Mouse (Mus musculus): ENCODE measurements at regions not wholly inside any gene's neighbourhood (a gene's known extent, or its start where the extent isn't known, plus 50 kb on each side); places are given as distances from the start of the nearest gene placed in this dataset.

DNA sequence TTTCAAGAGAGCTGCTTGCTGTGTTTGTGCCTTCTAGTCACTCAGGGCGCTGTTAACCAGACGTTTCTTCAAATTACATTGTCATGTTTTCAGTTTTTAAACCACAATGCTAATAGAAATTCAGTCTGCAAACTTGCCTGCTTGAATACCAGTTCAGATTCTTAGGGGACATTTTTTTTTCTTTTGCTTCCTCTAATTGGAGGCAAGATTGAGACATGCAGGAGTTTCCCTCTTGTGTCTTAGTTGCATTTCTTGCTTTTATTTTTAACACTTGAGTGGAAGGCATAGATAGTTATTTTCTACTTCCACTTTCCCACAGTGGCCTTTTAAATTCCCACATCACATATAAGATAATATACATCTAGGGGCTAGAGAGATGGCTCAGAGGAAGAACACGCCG lies 246.8 kb downstream of the Grpr start:
- Histone ChIP-seq H3K27me3 (0 out of 2 replicates have a peak, but pooled peaks cover 2% of the 10 kb centered on the region), H3K36me3 (no peaks in the 10 kb centered on the region), H3K9ac (no peak overlapping the region), H3K4me1 (no peaks in the 10 kb centered on the region), H3K4me2 (replicated peaks) (no peak overlapping the region), H3K9me3 (replicated peaks) (no peaks in the 10 kb centered on the region), H3K4me3 (replicated peaks) (no peak overlapping the region), H3K27ac (replicated peaks) (no peak overlapping the region)
- 58% methylated on average over 4 of the region's 4 CpGs for WGBS
- no peak for ATAC-seq (ENCODE audit: insufficient number of reproducible peaks, low FRiP score, low TSS enrichment, low read depth)

DNA sequence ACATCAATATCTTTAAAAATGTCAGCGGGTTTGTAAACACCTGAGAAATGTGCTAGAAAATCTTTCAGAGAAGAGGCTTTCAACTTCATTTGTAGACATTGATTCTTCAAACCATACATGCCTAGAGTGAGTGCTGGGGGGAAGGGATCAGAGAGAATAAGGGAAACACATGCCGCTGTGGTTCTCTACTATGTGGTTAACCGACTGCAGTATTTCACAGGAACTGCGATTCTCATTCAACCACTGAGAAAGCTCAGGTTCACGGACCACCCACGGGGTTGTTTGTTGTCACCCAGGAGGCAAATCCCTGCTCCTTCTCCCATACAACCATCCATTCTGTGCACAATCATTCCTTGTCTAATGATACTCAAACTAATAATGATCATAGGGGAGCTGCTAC lies 248.4 kb downstream of the Grpr start:
- H3K27me3 ChIP-seq = 0 out of 2 replicates have a peak, but pooled peaks cover 2% of the 10 kb centered on the region
- H3K4me2 ChIP-seq (replicated peaks) = no peak overlapping the region
- no peak overlapping the region for H3K9ac ChIP-seq
- H3K36me3 ChIP-seq = no peaks in the 10 kb centered on the region
- H3K9me3 ChIP-seq (replicated peaks) = no peaks in the 10 kb centered on the region
- no peak overlapping the region for H3K4me3 ChIP-seq (replicated peaks)
- 58% methylated on average over 6 of the region's 6 CpGs for WGBS
- no peak overlapping the region for H3K27ac ChIP-seq (replicated peaks)
- no peaks in the 10 kb centered on the region for H3K4me1 ChIP-seq
- no peak for ATAC-seq (ENCODE audit: insufficient number of reproducible peaks, low FRiP score, low TSS enrichment, low read depth)

DNA sequence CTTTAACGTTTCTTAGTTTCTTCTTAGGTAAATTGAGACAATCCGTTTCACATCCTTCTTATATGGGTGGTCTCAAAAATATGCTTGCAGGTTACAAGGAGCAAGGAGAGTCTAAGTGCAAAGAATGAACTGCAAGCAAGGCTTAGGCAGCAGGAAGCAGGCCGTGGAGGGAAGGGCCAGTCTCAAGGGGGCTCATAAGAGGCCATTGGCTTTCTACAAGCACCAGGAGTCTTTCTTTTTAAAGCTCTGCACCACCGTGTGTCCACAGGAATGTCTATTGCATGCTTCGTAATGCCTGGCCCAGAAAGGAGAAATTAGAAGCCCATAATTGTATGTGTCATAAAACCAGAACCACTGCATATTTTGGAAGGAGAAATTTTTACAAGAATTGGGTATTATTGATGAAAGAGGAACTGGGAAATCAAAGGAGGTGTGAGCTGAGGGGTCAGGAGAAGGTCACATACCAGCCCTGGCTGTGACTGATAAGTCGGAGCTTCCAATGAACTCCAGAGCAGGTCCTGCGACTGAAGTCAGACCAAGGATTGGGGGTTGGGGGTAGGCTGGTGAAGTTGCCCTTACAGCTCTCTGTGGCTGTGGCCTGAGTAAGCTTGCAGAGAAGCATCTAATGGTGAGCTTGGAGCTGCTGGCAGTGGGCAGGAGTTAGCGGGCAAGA lies 252.4 kb downstream of the Grpr start:
- 50% methylated on average over 8 of the region's 8 CpGs for WGBS
- Histone ChIP-seq H3K27me3 (0 out of 2 replicates have a peak, but pooled peaks cover 2% of the 10 kb centered on the region), H3K36me3 (no peaks in the 10 kb centered on the region), H3K9ac (no peak overlapping the region), H3K27ac (replicated peaks) (no peak overlapping the region), H3K4me1 (no peaks in the 10 kb centered on the region), H3K4me2 (replicated peaks) (no peak overlapping the region), H3K9me3 (replicated peaks) (no peaks in the 10 kb centered on the region), H3K4me3 (replicated peaks) (no peak overlapping the region)
- ATAC-seq (ENCODE audit: insufficient number of reproducible peaks, low FRiP score, low TSS enrichment, low read depth) = peak; percentile 47; the same call in 1 of the 2 replicates

DNA sequence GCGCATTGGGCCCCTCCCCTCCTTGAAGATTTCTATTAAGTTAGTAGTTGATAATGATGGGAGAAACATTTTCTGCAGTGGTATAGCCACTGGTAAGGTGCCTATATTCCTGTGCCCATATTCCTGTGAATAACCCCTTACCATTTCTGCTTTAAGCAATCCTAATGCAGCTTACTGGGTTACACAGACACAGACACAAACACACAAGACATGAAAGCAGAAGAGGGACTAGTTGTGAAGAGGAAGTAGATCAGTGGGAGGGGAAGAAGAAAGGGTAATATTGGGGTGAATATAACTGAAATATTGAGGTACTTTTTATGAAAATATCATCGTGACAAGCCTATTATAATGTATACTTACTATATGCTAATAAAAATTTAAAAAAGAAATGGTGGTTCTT lies 288.2 kb downstream of the Grpr start:
- Histone ChIP-seq H3K4me2 (replicated peaks) (no peak overlapping the region), H3K9me3 (replicated peaks) (no peaks in the 10 kb centered on the region), H3K27me3 (no peaks in the 10 kb centered on the region), H3K4me3 (replicated peaks) (no peak overlapping the region), H3K27ac (replicated peaks) (no peak overlapping the region), H3K9ac (no peak overlapping the region), H3K4me1 (no peaks in the 10 kb centered on the region), H3K36me3 (no peaks in the 10 kb centered on the region)
- ATAC-seq (ENCODE audit: insufficient number of reproducible peaks, low FRiP score, low TSS enrichment, low read depth) = no peak
- WGBS = 78% methylated on average over 2 of the region's 2 CpGs

DNA sequence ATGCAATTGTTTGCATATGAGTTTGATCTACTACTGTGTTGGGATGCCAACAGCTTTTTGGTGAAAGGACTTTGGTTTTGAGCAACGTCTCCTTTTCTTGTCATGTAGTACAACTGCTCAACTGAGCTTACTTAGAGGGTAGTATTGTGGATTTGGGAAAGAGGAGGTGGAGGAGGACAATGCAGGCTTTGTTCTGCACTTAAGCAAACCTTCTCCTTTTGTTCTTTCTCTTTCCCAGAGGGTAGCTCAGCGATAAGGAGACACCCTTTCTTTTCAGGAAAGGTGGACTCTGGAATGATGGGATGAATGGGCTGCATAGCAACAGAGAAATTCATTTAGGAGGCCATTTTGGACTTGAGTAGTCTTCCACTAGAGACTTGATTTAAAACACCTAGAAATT lies 288.6 kb upstream of the S100g start:
- Histone ChIP-seq H3K4me2 (replicated peaks) (no peak overlapping the region), H3K4me3 (replicated peaks) (no peak overlapping the region), H3K36me3 (no peaks in the 10 kb centered on the region), H3K27ac (replicated peaks) (no peak overlapping the region), H3K27me3 (peaks cover 3% of the 10 kb centered on the region; the same call in 1 of the 2 replicates), H3K4me1 (no peaks in the 10 kb centered on the region), H3K9ac (no peak overlapping the region), H3K9me3 (replicated peaks) (no peaks in the 10 kb centered on the region)
- no peak for ATAC-seq (ENCODE audit: insufficient number of reproducible peaks, low FRiP score, low TSS enrichment, low read depth)
- 22% methylated on average over 2 of the region's 2 CpGs for WGBS

DNA sequence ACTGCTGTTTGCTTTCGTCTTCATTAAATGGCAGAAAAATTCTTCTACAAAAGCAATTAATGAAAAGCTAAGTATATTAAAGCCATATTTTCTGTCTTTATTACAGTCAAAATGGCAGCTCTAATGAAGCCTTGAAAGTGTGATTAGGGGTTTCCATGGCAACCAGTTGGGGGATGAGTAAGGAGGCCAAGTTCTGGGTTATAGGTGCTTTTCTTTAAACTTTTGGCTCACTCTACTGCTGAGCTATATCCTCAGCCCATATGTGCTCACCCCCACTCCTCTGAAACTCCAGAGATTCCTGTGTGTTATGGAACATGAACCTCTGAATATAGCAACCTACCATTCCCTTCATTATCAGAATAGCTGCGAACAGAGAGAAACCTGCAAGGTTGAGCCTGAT lies 240.9 kb upstream of the S100g start:
- no peak overlapping the region for H3K4me3 ChIP-seq (replicated peaks)
- H3K27me3 ChIP-seq = no peaks in the 10 kb centered on the region
- H3K4me2 ChIP-seq (replicated peaks) = no peak overlapping the region
- H3K9ac ChIP-seq = no peak overlapping the region
- 95% methylated on average over 2 of the region's 2 CpGs for WGBS
- no peaks in the 10 kb centered on the region for H3K4me1 ChIP-seq
- ATAC-seq (ENCODE audit: insufficient number of reproducible peaks, low FRiP score, low TSS enrichment, low read depth) = no peak
- no peaks in the 10 kb centered on the region for H3K36me3 ChIP-seq
- H3K9me3 ChIP-seq (replicated peaks) = no peaks in the 10 kb centered on the region
- H3K27ac ChIP-seq (replicated peaks) = no peak overlapping the region

DNA sequence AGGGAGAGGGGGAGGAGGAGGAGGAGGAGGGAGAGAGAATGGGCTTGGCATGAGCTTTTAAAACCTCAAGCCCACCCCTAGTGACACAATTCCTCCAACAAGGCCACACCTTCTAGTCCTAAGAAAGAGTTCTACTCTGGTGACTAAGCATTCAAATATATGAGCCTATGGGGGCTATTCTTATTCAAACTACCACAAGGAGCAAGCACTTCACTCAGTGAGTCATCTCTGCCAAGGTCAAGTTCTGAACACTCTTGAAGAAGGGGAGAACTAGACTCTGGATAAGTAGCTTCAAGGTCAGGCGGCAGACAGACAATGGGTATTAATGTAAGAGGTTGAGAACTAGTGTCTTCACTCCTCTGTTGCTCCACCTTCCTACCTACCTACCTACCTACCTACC lies 239.0 kb upstream of the S100g start:
- Histone ChIP-seq H3K36me3 (no peaks in the 10 kb centered on the region), H3K27ac (replicated peaks) (no peak overlapping the region), H3K9ac (no peak overlapping the region), H3K27me3 (no peaks in the 10 kb centered on the region), H3K4me1 (no peaks in the 10 kb centered on the region), H3K4me2 (replicated peaks) (no peak overlapping the region), H3K9me3 (replicated peaks) (no peaks in the 10 kb centered on the region), H3K4me3 (replicated peaks) (no peak overlapping the region)
- ATAC-seq (ENCODE audit: insufficient number of reproducible peaks, low FRiP score, low TSS enrichment, low read depth) = no peak
- WGBS = 85% methylated on average over 1 of the region's 1 CpGs

DNA sequence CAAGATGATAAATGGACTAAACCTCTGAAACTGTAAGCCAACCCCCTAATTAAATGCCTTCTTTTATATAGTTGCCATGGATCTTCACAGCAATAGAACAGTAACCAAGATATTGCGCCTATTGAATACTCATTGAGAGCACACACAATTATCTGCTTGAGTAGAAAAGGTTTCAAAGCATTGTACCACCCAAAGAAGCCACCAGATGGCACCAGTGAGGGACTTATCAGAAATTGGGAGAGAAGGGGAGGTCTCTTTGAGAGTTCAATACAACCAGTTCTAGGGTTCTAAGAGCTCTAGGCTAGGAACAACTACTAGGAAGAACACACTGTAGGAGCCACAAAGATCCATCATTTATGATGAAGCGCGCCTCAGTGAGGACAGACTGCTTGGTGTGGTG lies 217.2 kb upstream of the S100g start:
- WGBS = 97% methylated on average over 3 of the region's 3 CpGs
- Histone ChIP-seq H3K9ac (no peak overlapping the region), H3K4me3 (replicated peaks) (no peak overlapping the region), H3K4me1 (no peaks in the 10 kb centered on the region), H3K9me3 (replicated peaks) (no peaks in the 10 kb centered on the region), H3K4me2 (replicated peaks) (no peak overlapping the region), H3K27ac (replicated peaks) (no peak overlapping the region), H3K36me3 (no peaks in the 10 kb centered on the region), H3K27me3 (no peaks in the 10 kb centered on the region)
- ATAC-seq (ENCODE audit: insufficient number of reproducible peaks, low FRiP score, low TSS enrichment, low read depth) = no peak

DNA sequence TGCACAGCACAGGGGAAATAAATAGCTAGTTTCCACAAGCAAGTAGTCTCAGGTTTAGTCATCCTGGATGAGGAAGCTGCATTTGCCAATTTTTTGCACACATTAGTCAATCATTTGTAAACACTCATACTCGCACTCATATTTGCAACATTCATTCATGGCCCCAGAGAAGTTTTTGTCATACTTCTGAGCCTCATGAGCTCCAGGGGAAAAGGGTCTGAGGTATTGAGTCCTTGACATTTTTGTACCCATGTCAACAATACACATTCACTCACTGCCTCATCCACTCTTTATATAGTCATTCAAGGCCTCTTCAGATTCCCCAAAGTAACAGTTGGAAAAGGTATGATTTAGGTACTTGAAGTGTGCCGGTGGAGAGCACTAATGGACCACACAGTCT lies 200.4 kb upstream of the S100g start:
- H3K9ac ChIP-seq = no peak overlapping the region
- no peaks in the 10 kb centered on the region for H3K4me1 ChIP-seq
- WGBS = 96% methylated on average over 2 of the region's 2 CpGs
- no peaks in the 10 kb centered on the region for H3K9me3 ChIP-seq (replicated peaks)
- H3K27ac ChIP-seq (replicated peaks) = no peak overlapping the region
- H3K36me3 ChIP-seq = no peaks in the 10 kb centered on the region
- H3K27me3 ChIP-seq = 0 out of 2 replicates have a peak, but pooled peaks cover 3% of the 10 kb centered on the region
- ATAC-seq (ENCODE audit: insufficient number of reproducible peaks, low FRiP score, low TSS enrichment, low read depth) = no peak
- no peak overlapping the region for H3K4me2 ChIP-seq (replicated peaks)
- H3K4me3 ChIP-seq (replicated peaks) = no peak overlapping the region

DNA sequence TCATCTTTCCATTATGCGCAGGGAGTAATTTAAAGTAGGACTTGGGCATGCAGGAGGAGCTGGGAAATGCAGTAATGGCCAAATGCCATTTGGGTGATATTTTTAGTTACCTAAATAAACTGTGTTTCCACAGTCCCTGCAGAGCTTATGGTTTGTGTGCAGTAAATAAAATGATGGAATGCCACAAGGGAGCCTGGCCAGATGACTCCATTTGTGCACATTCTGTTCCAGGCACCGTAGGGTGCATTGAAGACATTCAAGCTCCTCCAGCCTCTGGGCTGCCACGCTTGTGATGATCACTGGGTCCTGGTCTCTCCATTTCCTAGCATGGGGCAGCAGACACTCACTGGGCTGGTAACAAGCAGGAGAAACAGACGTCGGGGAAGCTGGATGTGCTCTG lies 190.9 kb upstream of the S100g start:
- H3K4me1 ChIP-seq = no peaks in the 10 kb centered on the region
- H3K27me3 ChIP-seq = 0 out of 2 replicates have a peak, but pooled peaks cover 3% of the 10 kb centered on the region
- no peak overlapping the region for H3K9ac ChIP-seq
- no peak overlapping the region for H3K4me2 ChIP-seq (replicated peaks)
- 56% methylated on average over 5 of the region's 5 CpGs for WGBS
- no peak overlapping the region for H3K4me3 ChIP-seq (replicated peaks)
- H3K27ac ChIP-seq (replicated peaks) = no peak overlapping the region
- no peaks in the 10 kb centered on the region for H3K9me3 ChIP-seq (replicated peaks)
- H3K36me3 ChIP-seq = no peaks in the 10 kb centered on the region
- ATAC-seq (ENCODE audit: insufficient number of reproducible peaks, low FRiP score, low TSS enrichment, low read depth) = no peak

DNA sequence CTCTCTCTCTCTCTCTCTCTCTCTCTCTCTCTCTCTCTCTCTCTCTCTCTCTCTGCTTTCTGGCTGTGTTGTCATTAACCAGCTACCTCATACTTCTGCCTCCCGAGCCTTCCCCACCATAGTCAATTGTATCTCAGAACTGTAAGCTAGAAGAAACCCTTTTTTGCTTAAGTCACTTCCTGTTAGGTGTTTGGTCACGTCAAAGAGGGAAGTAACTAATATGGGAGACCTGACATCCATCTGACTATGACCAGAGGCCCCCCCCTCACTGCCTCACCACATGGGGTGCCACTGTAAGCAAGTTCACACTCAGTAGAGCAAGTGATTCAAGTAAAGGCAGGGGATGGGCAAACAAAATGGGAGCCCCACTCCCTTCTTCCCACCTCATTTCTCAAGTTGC lies 187.6 kb upstream of the S100g start:
- H3K4me2 ChIP-seq (replicated peaks) = no peak overlapping the region
- H3K27ac ChIP-seq (replicated peaks) = no peak overlapping the region
- 63% methylated on average over 2 of the region's 2 CpGs for WGBS
- H3K4me1 ChIP-seq = no peaks in the 10 kb centered on the region
- ATAC-seq (ENCODE audit: insufficient number of reproducible peaks, low FRiP score, low TSS enrichment, low read depth) = no peak
- H3K27me3 ChIP-seq = no peaks in the 10 kb centered on the region
- no peak overlapping the region for H3K9ac ChIP-seq
- H3K36me3 ChIP-seq = no peaks in the 10 kb centered on the region
- no peaks in the 10 kb centered on the region for H3K9me3 ChIP-seq (replicated peaks)
- no peak overlapping the region for H3K4me3 ChIP-seq (replicated peaks)

DNA sequence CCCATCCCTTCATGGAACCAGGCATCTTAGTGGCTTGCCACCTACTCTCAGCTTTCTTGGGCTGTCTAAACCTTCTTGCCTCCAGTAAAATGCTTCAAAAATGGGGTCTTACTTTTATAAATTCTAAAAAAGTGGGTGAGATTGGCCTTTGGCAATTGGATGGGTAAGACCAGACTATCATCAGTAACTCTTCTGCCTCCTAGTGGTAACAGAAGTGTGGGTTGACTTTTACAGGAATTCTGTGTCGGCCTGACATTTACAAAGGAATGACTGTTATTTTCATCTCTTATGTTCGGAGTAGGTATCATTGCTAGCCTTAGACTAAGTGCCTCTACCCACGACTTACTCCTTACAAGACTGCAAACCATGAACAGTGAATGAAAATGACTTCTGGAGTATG lies 180.1 kb upstream of the S100g start:
- Histone ChIP-seq H3K4me1 (no peaks in the 10 kb centered on the region), H3K36me3 (no peaks in the 10 kb centered on the region), H3K4me2 (replicated peaks) (no peak overlapping the region), H3K27ac (replicated peaks) (no peak overlapping the region), H3K27me3 (no peaks in the 10 kb centered on the region), H3K9me3 (replicated peaks) (no peaks in the 10 kb centered on the region), H3K4me3 (replicated peaks) (no peak overlapping the region), H3K9ac (no peak overlapping the region)
- no peak for ATAC-seq (ENCODE audit: insufficient number of reproducible peaks, low FRiP score, low TSS enrichment, low read depth)
- WGBS = 61% methylated on average over 3 of the region's 3 CpGs

Measured in embryonic facial prominence, embryonic 15.5 days (tissue).